Mouse (Mus musculus) intestine, embryonic 16.5 days (tissue): Measurements from ENCODE around the gene Plin2. TPM values are rescaled to one million over a fixed set of nuclear protein-coding genes. Genes with fewer than 3 reads are reported as not detected.
"Not testable (repeated sequence)": the region's sequence is repeated elsewhere in the genome, so short reads cannot be mapped to it uniquely, and the experiment has no call there.

ENCODE experiments used
- ATAC-seq: fragments of 200-750 bp; cut with Nextera tagmentation; 2 replicates; pipeline ENCODE4 v1.8.0; 2017; ENCODE audit warnings: moderate TSS enrichment, moderate library complexity
- H3K27ac ChIP-seq: fragments of 300-500 bp; sonication (generic); 2 replicates; pipeline ENCODE4 v1.5.1; 2014; ENCODE audit warnings: mild to moderate bottlenecking, low read length
- H3K27me3 ChIP-seq: fragments of 300-500 bp; sonication (generic); replicated peaks from 2 replicates; pipeline ENCODE4 v1.6.1; 2014; ENCODE audit warnings: low read length, control low read depth, mixed read lengths; ENCODE audit not compliant: control insufficient read depth, insufficient read depth
- H3K36me3 ChIP-seq: fragments of 300-500 bp; sonication (generic); 2 replicates; pipeline ENCODE4 v1.6.1; 2014; ENCODE audit warnings: low read length, control low read depth; ENCODE audit not compliant: control insufficient read depth, insufficient read depth
- H3K4me1 ChIP-seq: fragments of 300-500 bp; sonication (generic); 2 replicates; pipeline ENCODE4 v1.6.1; 2014; ENCODE audit warnings: low read length, control low read depth, mixed read lengths; ENCODE audit not compliant: control insufficient read depth, insufficient read depth
- H3K4me2 ChIP-seq: fragments of 300-500 bp; sonication (generic); 2 replicates; pipeline ENCODE4 v1.6.1; 2014; ENCODE audit warnings: low read depth, low read length, control low read depth
- H3K4me3 ChIP-seq: fragments of 300-500 bp; sonication (generic); 2 replicates; pipeline ENCODE4 v1.5.1; 2014; ENCODE audit warnings: mild to moderate bottlenecking, low read length
- H3K9ac ChIP-seq: fragments of 300-500 bp; sonication (generic); 2 replicates; pipeline ENCODE4 v1.6.1; 2014; ENCODE audit warnings: low read depth, low read length
- H3K9me3 ChIP-seq: fragments of 300-500 bp; sonication (generic); 2 replicates; pipeline ENCODE4 v1.6.1; 2016; ENCODE audit warnings: low read length, control low read depth; ENCODE audit not compliant: control insufficient read depth
- WGBS: fragments of 180-500 bp; shearing (Covaris S2); extraction: QIAGEN DNeasy Blood & Tissue Kit; methylation state at CpG from one replicate; pipeline ENCODE4 v1.1.7; 2014; 5-methylcytosine and 5-hydroxymethylcytosine counted together
- polyA plus RNA-seq: library from polyadenylated mRNA; unstranded; fragments of >200 nt; fragmentation: Nextera tagmentation; extraction: Ambion mirVana; gene quantifications from 2 replicates; pipeline ENCODE4 v1.2.1, GENCODE M21; 2015

Plin2 gene
- polyA plus RNA-seq, 1 experiment from 2014 or later, result 248 TPM

- ATAC-seq, result peak; percentile 92
- WGBS, result 74% methylated on average over 8 of the region's 8 CpGs
- not testable (repeated sequence) for H3K9ac ChIP-seq, H3K27ac ChIP-seq, H3K4me3 ChIP-seq, H3K4me1 ChIP-seq, H3K4me2 ChIP-seq, H3K9me3 ChIP-seq, H3K27me3 ChIP-seq
- peaks cover 28% of the 10 kb centered on the region for H3K36me3 ChIP-seq
Measured at GRCm38 (mm10) chr4:86656410-86656809, 13.4 kb downstream of the Plin2 start.

DNA sequence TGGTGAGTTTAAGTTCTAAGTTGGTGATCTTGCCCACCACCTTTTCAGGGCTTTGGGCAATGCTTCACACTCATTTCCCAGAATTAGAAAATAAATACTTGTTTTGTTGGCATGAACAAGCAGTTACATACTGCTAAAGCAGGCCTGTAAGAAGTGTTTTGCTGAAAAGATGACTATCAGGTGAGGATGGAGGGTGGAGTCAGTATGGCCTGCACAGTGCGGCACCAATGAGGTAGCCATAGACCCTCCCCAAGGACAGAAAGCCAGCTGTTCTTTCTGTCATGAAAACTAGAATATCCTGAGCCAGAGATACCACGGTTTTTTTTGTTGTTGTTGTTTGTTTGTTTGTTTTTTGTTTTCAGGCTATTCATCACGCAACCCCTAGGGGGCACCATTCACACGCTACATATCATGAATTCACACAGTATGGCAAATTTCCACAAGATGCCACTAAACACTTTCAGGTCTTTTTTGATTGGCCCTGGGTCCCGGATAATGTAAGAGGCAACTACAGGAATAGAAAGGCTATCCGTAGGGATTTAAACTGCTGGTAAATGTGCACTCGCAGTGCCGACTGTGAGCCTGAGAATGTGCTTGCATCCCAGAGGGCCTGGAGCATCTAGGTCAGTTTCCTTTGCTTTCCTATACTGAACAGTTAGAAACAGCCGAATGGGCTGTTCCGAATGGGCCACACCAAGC lies 18.0 kb downstream of the Plin2 start:
- Histone ChIP-seq H3K9ac (no peak overlapping the region), H3K4me2 (no peak overlapping the region), H3K9me3 (no peaks in the 10 kb centered on the region), H3K36me3 (peaks cover 2% of the 10 kb centered on the region; the same call in 1 of the 2 replicates), H3K27ac (no peak overlapping the region), H3K27me3 (no peaks in the 10 kb centered on the region), H3K4me3 (no peak overlapping the region), H3K4me1 (no peaks in the 10 kb centered on the region)
- ATAC-seq, result no peak
- 72% methylated on average over 10 of the region's 10 CpGs for WGBS

DNA sequence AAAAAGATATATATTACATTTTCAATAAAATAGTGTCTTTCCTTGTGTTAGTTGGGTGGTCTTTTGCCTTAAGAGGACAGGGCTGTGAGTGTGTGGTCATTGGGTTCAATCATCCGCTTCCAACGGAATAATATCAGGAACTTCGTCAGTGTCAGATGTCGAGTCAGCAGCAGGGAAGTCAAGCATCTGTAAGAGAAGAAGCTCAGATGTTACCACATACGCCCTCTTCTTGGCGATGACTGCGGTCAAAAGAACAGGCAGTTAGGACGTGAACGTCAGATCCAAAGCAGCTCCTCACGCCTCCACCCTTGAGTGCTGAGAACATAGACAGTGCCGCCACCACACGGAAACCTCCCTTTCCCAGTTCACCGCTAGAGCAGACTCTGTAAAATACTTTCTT lies 21.5 kb downstream of the Plin2 start:
- not testable (repeated sequence) for H3K36me3 ChIP-seq, H3K4me3 ChIP-seq, H3K9ac ChIP-seq, H3K9me3 ChIP-seq, H3K4me1 ChIP-seq, H3K27me3 ChIP-seq, H3K4me2 ChIP-seq, ATAC-seq, H3K27ac ChIP-seq
- WGBS, result 90% methylated on average over 10 of the region's 13 CpGs

GRCm38 (mm10) chr4:86637561-86637960 lies 32.3 kb downstream of the Plin2 start:
- H3K4me2 ChIP-seq, H3K27me3 ChIP-seq, H3K4me1 ChIP-seq, H3K9ac ChIP-seq, H3K36me3 ChIP-seq, H3K27ac ChIP-seq, H3K4me3 ChIP-seq, H3K9me3 ChIP-seq: not testable (repeated sequence)
- WGBS, result 75% methylated on average over 9 of the region's 9 CpGs
- ATAC-seq, result peak; percentile 56; the same call in 1 of the 2 replicates

- not testable (repeated sequence) for H3K9me3 ChIP-seq, H3K4me2 ChIP-seq, H3K27me3 ChIP-seq, H3K36me3 ChIP-seq, H3K4me3 ChIP-seq, H3K9ac ChIP-seq, H3K27ac ChIP-seq, H3K4me1 ChIP-seq
- ATAC-seq, result peak; percentile 69
Measured at GRCm38 (mm10) chr4:86634873-86635272, 35.0 kb downstream of the Plin2 start.

DNA sequence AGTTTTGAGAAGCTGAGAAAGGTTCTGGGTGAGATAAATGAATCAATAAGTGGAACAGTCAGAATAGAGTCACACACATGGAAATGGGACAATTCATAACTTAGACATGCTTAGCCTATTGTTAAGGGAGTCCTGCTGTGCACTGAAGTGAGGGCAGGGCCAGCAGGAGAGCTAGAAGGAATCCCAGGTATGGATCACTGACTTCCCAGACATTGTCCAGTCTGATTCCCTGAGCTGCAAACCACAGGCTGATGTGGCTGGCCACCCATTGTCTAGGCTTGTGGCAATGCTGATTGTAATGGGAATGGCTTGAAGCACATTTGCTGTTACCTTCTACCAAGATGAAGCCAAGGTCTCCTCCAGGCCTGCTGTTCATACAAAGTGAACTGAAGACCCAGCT lies 35.5 kb downstream of the Plin2 start:
- not testable (repeated sequence) for H3K4me1 ChIP-seq, H3K4me2 ChIP-seq, H3K4me3 ChIP-seq, H3K27me3 ChIP-seq, H3K27ac ChIP-seq, H3K9ac ChIP-seq, H3K9me3 ChIP-seq, H3K36me3 ChIP-seq, ATAC-seq

DNA sequence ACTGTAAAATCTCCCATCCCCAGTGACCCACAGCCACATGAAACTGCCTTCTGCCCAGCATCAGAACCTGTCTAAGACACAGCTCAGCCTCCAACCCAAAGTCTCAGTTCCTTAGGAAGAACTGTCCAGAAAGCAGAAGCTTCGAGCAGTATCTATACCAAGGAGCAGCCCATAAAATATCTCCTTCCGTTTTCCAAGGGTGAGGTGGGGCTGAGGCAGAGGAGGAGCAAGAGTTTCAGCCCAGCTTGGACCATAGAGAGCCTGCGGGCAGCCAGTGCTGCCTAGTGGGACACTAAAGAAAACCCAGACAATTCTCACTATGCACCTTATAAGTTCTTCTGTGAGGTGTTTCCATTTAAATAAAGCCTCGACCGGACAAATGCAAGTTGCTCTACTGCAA lies 37.3 kb downstream of the Plin2 start:
- H3K36me3 ChIP-seq, H3K9ac ChIP-seq, H3K27me3 ChIP-seq, H3K27ac ChIP-seq, H3K4me2 ChIP-seq, H3K9me3 ChIP-seq, H3K4me3 ChIP-seq, H3K4me1 ChIP-seq: not testable (repeated sequence)
- WGBS, result 71% methylated on average over 5 of the region's 5 CpGs
- peak; percentile 74 for ATAC-seq

- Histone ChIP-seq H3K27ac (no peak overlapping the region), H3K4me2 (no peak overlapping the region), H3K4me1 (0 out of 2 replicates have a peak, but pooled peaks cover 3% of the 10 kb centered on the region), H3K9me3 (no peaks in the 10 kb centered on the region), H3K4me3 (no peak overlapping the region), H3K27me3 (no peaks in the 10 kb centered on the region), H3K36me3 (no peaks in the 10 kb centered on the region), H3K9ac (no peak overlapping the region)
- 37% methylated on average over 4 of the region's 4 CpGs for WGBS
- ATAC-seq, result no peak
Measured at GRCm38 (mm10) chr4:86631831-86632230, 38.0 kb downstream of the Plin2 start.

DNA sequence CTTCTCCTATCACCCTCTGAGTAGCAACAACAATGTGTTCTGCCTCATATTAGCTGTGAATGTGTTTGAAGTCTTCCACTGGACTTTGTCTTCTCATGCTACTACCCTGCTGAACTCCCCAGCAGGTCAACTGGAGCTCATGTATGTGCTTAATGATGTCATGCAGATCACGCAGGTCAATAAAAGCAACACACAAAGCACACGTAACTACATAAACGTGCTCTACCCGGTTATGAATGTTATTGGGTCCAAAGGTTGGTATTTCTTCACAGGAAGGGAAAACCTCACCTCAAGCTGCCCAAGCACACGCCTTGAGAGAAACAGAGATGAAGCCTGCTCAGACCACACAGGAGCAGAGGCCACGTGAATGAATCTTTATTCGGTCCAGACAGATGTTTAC lies 43.4 kb downstream of the Plin2 start:
- ATAC-seq, result peak; percentile 96
- H3K4me2 ChIP-seq, result not testable (repeated sequence)

DNA sequence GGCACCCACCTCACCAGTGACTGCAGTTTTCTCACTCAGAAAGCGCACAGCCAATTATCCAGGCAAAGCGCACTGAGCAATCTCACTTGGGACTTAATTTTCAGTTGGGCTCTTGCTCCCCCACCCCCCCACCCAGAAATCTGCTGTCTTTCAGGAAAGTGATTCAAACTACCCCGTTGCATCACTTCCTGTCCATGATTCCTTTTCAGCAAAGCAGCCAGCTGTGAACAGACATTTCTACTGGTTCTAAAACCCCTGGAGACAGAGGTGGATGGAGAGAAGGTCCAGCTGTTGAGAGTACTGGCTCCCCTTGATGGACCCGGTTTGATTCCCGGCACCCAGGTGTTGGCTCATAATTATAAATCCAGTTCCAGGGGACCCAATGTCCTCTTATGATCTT lies 44.4 kb downstream of the Plin2 start:
- no peak overlapping the region for H3K4me3 ChIP-seq
- WGBS, result 84% methylated on average over 5 of the region's 5 CpGs
- no peak for ATAC-seq

More for the DNA sequence above, 43.4 kb downstream of the Plin2 start:
- H3K4me1 ChIP-seq, H3K9ac ChIP-seq, H3K36me3 ChIP-seq, H3K4me3 ChIP-seq, H3K9me3 ChIP-seq, H3K27me3 ChIP-seq: not testable (repeated sequence)
- H3K27ac ChIP-seq, result peak overlapping the region; percentile 50; the same call in 1 of the 2 replicates
- 71% methylated on average over 7 of the region's 7 CpGs for WGBS

More for the DNA sequence above, 44.4 kb downstream of the Plin2 start:
- Histone ChIP-seq H3K27ac (no peak overlapping the region), H3K36me3 (no peaks in the 10 kb centered on the region), H3K4me1 (no peaks in the 10 kb centered on the region), H3K9me3 (no peaks in the 10 kb centered on the region), H3K4me2 (no peak overlapping the region), H3K27me3 (no peaks in the 10 kb centered on the region), H3K9ac (no peak overlapping the region)
